Mouse (Mus musculus): Measurements from ENCODE around the gene Sirt2. TPM values are rescaled to one million over a fixed set of nuclear protein-coding genes. Genes with fewer than 3 reads are reported as not detected.

The Sirt2 gene
- total and polyA plus RNA-seq, 3 experiments: 34.1 to 103 (median 60.0) TPM

DNA sequence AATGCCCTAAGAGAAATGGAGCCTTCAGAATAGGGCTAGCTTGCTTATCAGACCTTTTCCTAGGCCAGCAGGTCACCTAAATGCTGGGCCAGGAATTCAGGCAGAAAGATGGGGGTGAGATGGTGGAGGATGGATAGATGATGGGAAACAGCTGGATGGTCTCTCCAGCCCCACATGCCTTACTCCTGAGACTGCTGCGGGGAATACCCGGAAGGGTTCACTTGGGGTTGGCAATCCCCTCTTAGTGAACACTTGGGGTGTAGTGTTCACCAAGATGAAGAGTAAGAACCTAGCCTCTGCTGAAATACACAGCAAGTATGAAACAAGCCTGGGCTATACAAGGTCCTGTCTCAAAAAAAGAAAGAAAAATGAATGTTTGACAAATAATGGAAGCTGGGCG, 22.7 kb downstream of the Sirt2 start:
- Histone ChIP-seq H3K4me1 (ENCODE audit: insufficient read depth, low read depth, low read length) (peaks cover 5% of the 10 kb centered on the region; the same call in 1 of the 2 replicates), H3K9me3 (replicated peaks) (no peaks in the 10 kb centered on the region), H3K4me3 (ENCODE audit: low read depth, low read length) (no peak overlapping the region), H3K27me3 (ENCODE audit: insufficient read depth, low read length) (peaks cover 6% of the 10 kb centered on the region; the same call in 1 of the 2 replicates), H3K36me3 (replicated peaks) (peaks cover 42% of the 10 kb centered on the region)
- TF ChIP-seq TAL1 (conservative IDR thresholded peaks at IDR 0.05; ENCODE audit: low read depth, low read length) (no peak), CTCF (IDR thresholded peaks at IDR 0.05; ENCODE audit: low read depth, low read length) (no peak), GATA2 (IDR thresholded peaks at IDR 0.05; ENCODE audit: borderline replicate concordance, low read depth, low read length) (no peak), GATA1 (IDR thresholded peaks at IDR 0.05; ENCODE audit: borderline replicate concordance, low read length) (no peak), POLR2AphosphoS5 (IDR thresholded peaks at IDR 0.05; ENCODE audit: insufficient replicate concordance, low read depth, low read length) (no peak)
- DNase-seq (ENCODE audit: low spot score) (no peak), ATAC-seq (ENCODE audit: extremely low read depth, insufficient number of reproducible peaks, low FRiP score, poor library complexity, severe bottlenecking) (no peak)

DNA sequence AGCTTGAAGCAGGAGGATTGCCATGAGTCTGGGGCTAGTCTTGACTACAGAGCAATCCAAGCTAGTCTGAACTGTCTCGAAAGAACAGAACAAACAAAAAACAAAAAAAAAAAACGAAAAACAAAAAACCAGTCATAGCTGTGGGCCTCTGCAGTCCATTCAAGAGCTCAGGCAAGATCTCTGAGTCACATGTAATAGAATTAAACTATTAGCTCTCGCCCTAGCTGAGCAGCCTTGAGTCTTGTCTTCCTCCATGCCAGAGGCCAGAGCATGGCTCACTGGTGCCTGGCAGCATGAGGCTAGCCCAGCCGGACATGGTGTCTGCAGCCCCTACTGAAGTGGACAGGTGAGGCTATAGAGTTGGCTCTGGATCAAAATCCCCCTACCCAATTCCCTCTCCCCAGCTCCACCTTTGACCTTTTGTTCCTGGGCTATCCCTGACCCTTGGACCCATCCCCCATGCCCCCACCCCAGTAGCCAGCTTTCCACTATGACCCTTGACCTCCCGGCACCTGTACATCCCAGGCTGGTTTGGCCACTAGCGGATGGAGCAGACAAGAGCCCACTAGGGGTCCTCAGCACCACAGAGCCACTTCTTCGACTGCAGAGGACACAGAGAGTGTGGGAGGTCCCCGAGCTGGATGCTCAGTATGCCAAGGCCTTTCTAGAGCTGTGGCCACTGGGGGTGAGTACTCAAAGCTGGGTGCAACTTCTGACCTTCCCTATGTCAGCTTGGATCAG, 23.7 kb downstream of the Sirt2 start:
- TF ChIP-seq GATA1 (IDR thresholded peaks at IDR 0.05; ENCODE audit: borderline replicate concordance, low read length) (no peak), GATA2 (IDR thresholded peaks at IDR 0.05; ENCODE audit: borderline replicate concordance, low read depth, low read length) (no peak), CTCF (IDR thresholded peaks at IDR 0.05; ENCODE audit: low read depth, low read length) (no peak), POLR2AphosphoS5 (IDR thresholded peaks at IDR 0.05; ENCODE audit: insufficient replicate concordance, low read depth, low read length) (no peak), TAL1 (conservative IDR thresholded peaks at IDR 0.05; ENCODE audit: low read depth, low read length) (no peak)
- DNase-seq (ENCODE audit: low spot score): no peak
- no peak for ATAC-seq (ENCODE audit: extremely low read depth, insufficient number of reproducible peaks, low FRiP score, poor library complexity, severe bottlenecking)
- peaks cover 12% of the 10 kb centered on the region; the same call in 1 of the 2 replicates for H3K27me3 ChIP-seq (ENCODE audit: insufficient read depth, low read length)
- peaks cover 32% of the 10 kb centered on the region for H3K36me3 ChIP-seq (replicated peaks)
- no peak overlapping the region for H3K4me3 ChIP-seq (ENCODE audit: low read depth, low read length)
- peaks cover 13% of the 10 kb centered on the region for H3K4me1 ChIP-seq (ENCODE audit: insufficient read depth, low read depth, low read length)
- no peaks in the 10 kb centered on the region for H3K9me3 ChIP-seq (replicated peaks)

DNA sequence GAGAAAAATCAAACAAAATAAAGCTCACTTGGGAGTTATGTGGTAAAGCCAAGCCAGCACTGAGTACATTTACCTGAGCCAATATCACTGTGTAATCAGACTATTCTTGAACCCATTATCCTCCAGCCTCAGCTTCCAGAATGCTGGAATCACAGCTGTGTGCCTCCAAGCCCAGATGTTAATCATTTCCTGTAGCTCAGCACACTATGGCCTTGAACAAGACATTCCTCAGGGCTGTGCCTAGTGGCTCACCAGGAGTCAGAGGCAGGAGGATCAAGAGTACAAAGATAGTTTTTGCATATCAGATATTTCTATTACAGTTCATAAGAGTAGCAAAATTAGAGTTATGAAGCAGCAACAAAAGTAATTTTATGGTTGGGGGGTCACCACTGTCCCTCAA, 25.2 kb downstream of the Sirt2 start:
- Histone ChIP-seq H3K4me1 (ENCODE audit: insufficient read depth, low read depth, low read length) (peaks cover 26% of the 10 kb centered on the region), H3K36me3 (replicated peaks) (peaks cover 18% of the 10 kb centered on the region), H3K4me3 (ENCODE audit: low read depth, low read length) (no peak overlapping the region), H3K27me3 (ENCODE audit: insufficient read depth, low read length) (peaks cover 18% of the 10 kb centered on the region; the same call in 1 of the 2 replicates), H3K9me3 (replicated peaks) (no peaks in the 10 kb centered on the region)
- no peak for DNase-seq (ENCODE audit: low spot score)
- no peak for ATAC-seq (ENCODE audit: extremely low read depth, insufficient number of reproducible peaks, low FRiP score, poor library complexity, severe bottlenecking)
- TF ChIP-seq TAL1 (conservative IDR thresholded peaks at IDR 0.05; ENCODE audit: low read depth, low read length): no peak

DNA sequence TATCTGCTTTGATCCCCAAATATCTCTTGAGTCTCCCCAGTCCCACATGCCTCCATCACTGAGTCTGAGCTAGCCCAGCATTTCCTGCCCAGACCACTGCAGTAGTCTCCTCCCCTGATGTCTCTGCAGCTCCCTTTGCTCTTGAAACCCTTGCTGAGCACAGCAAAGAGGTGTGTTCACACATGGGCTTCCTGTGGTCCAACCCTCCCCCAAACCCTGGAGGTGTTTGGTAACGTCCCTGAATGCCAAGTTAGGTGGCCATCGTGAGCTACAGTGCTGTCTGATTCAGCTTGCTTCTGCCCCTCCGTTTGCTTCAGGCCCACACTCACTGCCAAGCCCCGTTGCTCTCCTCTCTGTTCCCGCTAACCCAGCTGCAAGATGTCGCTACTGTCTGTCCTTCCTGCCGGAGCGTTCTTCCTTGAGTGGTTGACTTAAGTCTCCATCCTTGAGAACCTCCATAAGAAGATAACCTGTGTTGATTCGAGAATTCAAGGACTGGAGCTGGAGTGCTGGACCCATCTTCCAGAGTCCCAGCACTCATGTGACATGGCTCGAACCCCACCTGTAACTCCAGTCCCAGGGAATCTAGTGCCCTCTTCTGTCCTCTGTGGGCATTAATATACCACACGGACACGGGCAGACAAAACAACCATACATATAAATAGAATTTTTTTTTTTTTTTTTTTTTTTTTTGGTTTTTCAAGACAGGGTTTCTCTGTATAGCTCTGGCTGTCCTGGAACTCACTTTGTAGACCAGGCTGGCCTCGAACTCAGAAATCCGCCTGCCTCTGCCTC, 26.1 kb downstream of the Sirt2 start:
- no peaks in the 10 kb centered on the region for H3K9me3 ChIP-seq (replicated peaks)
- DNase-seq (ENCODE audit: low spot score): no peak
- no peak for ATAC-seq (ENCODE audit: extremely low read depth, insufficient number of reproducible peaks, low FRiP score, poor library complexity, severe bottlenecking)
- H3K36me3 ChIP-seq (replicated peaks): peaks cover 11% of the 10 kb centered on the region
- peaks cover 32% of the 10 kb centered on the region for H3K4me1 ChIP-seq (ENCODE audit: insufficient read depth, low read depth, low read length)
- no peak overlapping the region for H3K4me3 ChIP-seq (ENCODE audit: low read depth, low read length)
- peaks cover 18% of the 10 kb centered on the region; the same call in 1 of the 2 replicates for H3K27me3 ChIP-seq (ENCODE audit: insufficient read depth, low read length)
- TF ChIP-seq CTCF (IDR thresholded peaks at IDR 0.05; ENCODE audit: low read depth, low read length) (no peak), GATA2 (IDR thresholded peaks at IDR 0.05; ENCODE audit: borderline replicate concordance, low read depth, low read length) (no peak), GATA1 (IDR thresholded peaks at IDR 0.05; ENCODE audit: borderline replicate concordance, low read length) (no peak), POLR2AphosphoS5 (IDR thresholded peaks at IDR 0.05; ENCODE audit: insufficient replicate concordance, low read depth, low read length) (no peak), TAL1 (conservative IDR thresholded peaks at IDR 0.05; ENCODE audit: low read depth, low read length) (no peak)

DNA sequence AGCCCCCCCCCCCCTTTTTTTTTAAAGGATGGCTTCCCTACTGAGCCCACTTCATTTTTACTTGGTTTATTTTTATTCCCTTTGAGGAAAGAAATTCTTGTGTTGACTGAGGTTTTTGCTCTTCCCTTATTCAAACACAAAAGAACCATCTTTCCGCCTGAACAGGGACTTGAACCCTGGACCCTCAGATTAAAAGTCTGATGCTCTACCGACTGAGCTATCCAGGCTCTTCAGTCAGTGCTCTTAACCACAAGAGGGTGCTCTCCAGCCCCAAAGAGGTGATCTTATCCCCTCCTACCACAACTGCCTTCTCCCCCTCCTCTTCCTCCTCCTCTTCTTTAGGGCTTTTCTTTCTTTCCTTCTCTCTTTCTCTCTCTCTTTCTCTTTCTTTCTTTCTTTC, 27.3 kb downstream of the Sirt2 start:
- DNase-seq (ENCODE audit: low spot score): peak; percentile 32
- Histone ChIP-seq H3K4me3 (ENCODE audit: low read depth, low read length) (no peak overlapping the region), H3K27me3 (ENCODE audit: insufficient read depth, low read length) (peaks cover 18% of the 10 kb centered on the region; the same call in 1 of the 2 replicates), H3K36me3 (replicated peaks) (peaks cover 1% of the 10 kb centered on the region), H3K9me3 (replicated peaks) (no peaks in the 10 kb centered on the region), H3K4me1 (ENCODE audit: insufficient read depth, low read depth, low read length) (peaks cover 35% of the 10 kb centered on the region)
- ATAC-seq (ENCODE audit: extremely low read depth, insufficient number of reproducible peaks, low FRiP score, poor library complexity, severe bottlenecking): no peak
- TF ChIP-seq CTCF (IDR thresholded peaks at IDR 0.05; ENCODE audit: low read depth, low read length) (no peak), GATA2 (IDR thresholded peaks at IDR 0.05; ENCODE audit: borderline replicate concordance, low read depth, low read length) (no peak), GATA1 (IDR thresholded peaks at IDR 0.05; ENCODE audit: borderline replicate concordance, low read length) (no peak), POLR2AphosphoS5 (IDR thresholded peaks at IDR 0.05; ENCODE audit: insufficient replicate concordance, low read depth, low read length) (no peak), TAL1 (conservative IDR thresholded peaks at IDR 0.05; ENCODE audit: low read depth, low read length) (no peak)

DNA sequence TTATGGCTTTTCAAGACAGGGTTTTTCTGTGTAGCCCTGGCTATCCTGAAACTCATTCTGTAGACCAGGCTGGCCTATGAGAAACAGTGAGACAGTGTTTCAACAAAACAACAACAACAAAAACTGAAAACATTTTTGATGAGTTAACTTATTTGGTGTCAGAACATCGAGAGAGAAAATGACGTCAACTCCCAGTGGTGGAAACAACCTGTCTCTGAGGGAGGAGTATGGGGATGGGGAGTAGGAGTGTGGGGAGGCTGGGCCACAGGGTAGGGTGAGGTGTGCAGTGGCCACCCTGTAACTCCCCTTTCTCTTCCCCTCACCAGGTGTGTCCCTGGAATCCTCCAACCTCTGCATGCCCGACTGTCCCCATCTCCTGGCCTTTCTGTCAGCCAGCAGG, 28.0 kb downstream of the Sirt2 start:
- no peak overlapping the region for H3K4me3 ChIP-seq (ENCODE audit: low read depth, low read length)
- H3K9me3 ChIP-seq (replicated peaks): no peaks in the 10 kb centered on the region
- peaks cover 38% of the 10 kb centered on the region for H3K4me1 ChIP-seq (ENCODE audit: insufficient read depth, low read depth, low read length)
- ATAC-seq (ENCODE audit: extremely low read depth, insufficient number of reproducible peaks, low FRiP score, poor library complexity, severe bottlenecking) (no peak), DNase-seq (ENCODE audit: low spot score) (no peak)
- no peak for TF ChIP-seq POLR2AphosphoS5 (IDR thresholded peaks at IDR 0.05; ENCODE audit: insufficient replicate concordance, low read depth, low read length)
- no peak for TF ChIP-seq CTCF (IDR thresholded peaks at IDR 0.05; ENCODE audit: low read depth, low read length)
- TF ChIP-seq GATA1 (IDR thresholded peaks at IDR 0.05; ENCODE audit: borderline replicate concordance, low read length): no peak
- no peak for TF ChIP-seq GATA2 (IDR thresholded peaks at IDR 0.05; ENCODE audit: borderline replicate concordance, low read depth, low read length)
- no peak for TF ChIP-seq TAL1 (conservative IDR thresholded peaks at IDR 0.05; ENCODE audit: low read depth, low read length)
- no peaks in the 10 kb centered on the region for H3K36me3 ChIP-seq (replicated peaks)
- peaks cover 18% of the 10 kb centered on the region; the same call in 1 of the 2 replicates for H3K27me3 ChIP-seq (ENCODE audit: insufficient read depth, low read length)

Data from G1E (cell line).